Mouse (Mus musculus) G1E (cell line): ENCODE results near the gene Foxj2. TPM values are rescaled to one million over a fixed set of nuclear protein-coding genes. Genes with fewer than 3 reads are reported as not detected.
A peak's percentile ranks its signal among the peaks of the same experiment; 100 is the strongest.

Experiments used
- ATAC-seq: 2 replicates; pipeline ENCODE4 v1.8.0; 2016; ENCODE audit warnings: mild to moderate bottlenecking; ENCODE audit not compliant: insufficient number of reproducible peaks, poor library complexity, low FRiP score, severe bottlenecking; ENCODE audit errors: extremely low read depth
- DNase-seq: peaks from one replicate; pipeline ENCODE4 v3.0.0; 2012; ENCODE audit warnings: low spot score
- H3K27me3 ChIP-seq: 2 replicates; pipeline ENCODE4 v1.6.1; 2012; ENCODE audit warnings: mild to moderate bottlenecking, low read length, inconsistent platforms; ENCODE audit not compliant: insufficient read depth
- H3K36me3 ChIP-seq: replicated peaks from 2 replicates; pipeline ENCODE3; 2012; ENCODE audit warnings: mild to moderate bottlenecking, inconsistent platforms
- H3K4me1 ChIP-seq: 2 replicates; pipeline ENCODE4 v1.6.1; 2012; ENCODE audit warnings: low read depth, low read length, inconsistent platforms, mixed read lengths; ENCODE audit not compliant: insufficient read depth
- H3K4me3 ChIP-seq: 2 replicates; pipeline ENCODE4 v1.5.1; 2012; ENCODE audit warnings: low read depth, mild to moderate bottlenecking, inconsistent platforms, low read length, moderate library complexity, mixed read lengths
- H3K9me3 ChIP-seq: replicated peaks from 2 replicates; pipeline ENCODE4 v1.6.1; 2012; ENCODE audit warnings: inconsistent platforms
- CTCF ChIP-seq: IDR thresholded peaks from 2 replicates; pipeline ENCODE4 v1.5.1; 2012; ENCODE audit warnings: low read depth, low read length, inconsistent platforms, mixed read lengths
- GATA1 ChIP-seq: IDR thresholded peaks from 2 replicates; pipeline ENCODE4 v1.6.1; 2012; ENCODE audit warnings: borderline replicate concordance, low read length, inconsistent platforms, mixed read lengths
- GATA2 ChIP-seq: IDR thresholded peaks from 2 replicates; pipeline ENCODE4 v1.6.1; 2012; ENCODE audit warnings: low read depth, low read length, inconsistent platforms, borderline replicate concordance
- POLR2AphosphoS5 ChIP-seq: IDR thresholded peaks from 2 replicates; pipeline ENCODE4 v1.6.1; 2012; ENCODE audit warnings: low read depth, low read length, inconsistent platforms; ENCODE audit not compliant: insufficient replicate concordance
- TAL1 ChIP-seq: conservative IDR thresholded peaks from 2 replicates; pipeline ENCODE4 v1.6.1; 2012; ENCODE audit warnings: low read depth, low read length, inconsistent platforms, mixed read lengths
- polyA plus RNA-seq: library from polyadenylated mRNA; stranded (reverse); fragments of >175 nt; gene quantifications from 2 replicates; pipeline ENCODE4 v1.2.3, GENCODE M21; 2012
- total RNA-seq, 2 experiments: library from RNA; stranded (forward) in 1 of 2; stranded (reverse) in 1 of 2; fragments of 200-1000 nt in 1 of 2; fragments of >200 nt in 1 of 2; fragmentation: Nextera tagmentation in 1 of 2; gene quantifications; 2 replicates each; pipeline ENCODE4 v1.2.3; 2014 to 2017

Foxj2 gene
- total and polyA plus RNA-seq, 3 experiments, result 3.9 to 27.8 (median 18.6) TPM

DNA sequence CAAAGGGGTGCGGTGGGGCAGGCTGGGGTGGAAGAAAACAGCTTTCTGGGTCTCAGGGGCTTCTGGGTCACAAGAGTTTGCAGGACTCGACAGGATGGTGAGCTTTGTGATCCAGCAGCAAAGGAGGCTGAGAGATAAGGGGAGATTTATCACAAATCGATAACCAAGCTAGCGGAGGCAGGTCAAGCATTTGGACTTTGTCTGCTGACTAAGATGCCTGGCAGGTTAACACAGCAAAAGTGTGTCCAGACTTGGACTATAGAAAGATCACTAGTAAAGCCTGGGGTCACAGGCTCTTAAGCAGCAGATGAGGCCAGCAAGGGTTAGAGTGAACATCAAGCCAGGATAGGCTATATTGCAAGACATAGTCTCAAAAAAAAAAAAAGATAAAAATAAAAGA, 38.5 kb upstream of the Foxj2 start:
- H3K36me3 ChIP-seq, result no peaks in the 10 kb centered on the region
- H3K27me3 ChIP-seq, result no peaks in the 10 kb centered on the region
- ATAC-seq (no peak), DNase-seq (no peak)
- TF ChIP-seq CTCF (no peak), TAL1 (no peak), POLR2AphosphoS5 (no peak), GATA1 (no peak)
- 0 out of 2 replicates have a peak, but pooled peaks cover 5% of the 10 kb centered on the region for H3K4me1 ChIP-seq
- H3K4me3 ChIP-seq, result no peak overlapping the region
- no peaks in the 10 kb centered on the region for H3K9me3 ChIP-seq

- H3K4me3 ChIP-seq, result no peak overlapping the region
- no peak for ATAC-seq
Observed at GRCm38 (mm10) chr6:122782164-122782563, 37.5 kb upstream of the Foxj2 start.

DNA sequence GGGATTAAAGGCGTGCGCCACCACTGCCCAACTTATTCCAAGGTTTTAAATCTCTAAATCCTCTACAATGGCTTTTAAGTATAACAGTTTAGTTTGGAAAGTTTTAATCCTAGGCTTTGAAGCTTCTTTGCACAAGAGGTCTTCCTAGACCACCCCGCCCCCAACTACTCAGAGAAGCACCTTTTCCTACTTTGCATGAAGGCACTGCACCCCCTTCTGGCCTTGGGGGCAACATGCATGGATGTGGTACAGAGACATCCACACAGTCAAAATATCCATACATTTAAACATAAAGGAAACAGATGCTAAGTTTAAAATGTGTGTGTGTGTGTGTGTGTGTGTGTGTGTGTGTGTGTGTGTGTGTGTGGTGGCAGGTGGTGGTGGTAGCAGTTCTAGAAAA, 34.8 kb upstream of the Foxj2 start:
- DNase-seq (no peak), ATAC-seq (no peak)
- H3K27me3 ChIP-seq, result no peaks in the 10 kb centered on the region
- H3K4me3 ChIP-seq, result no peak overlapping the region
- H3K36me3 ChIP-seq, result no peaks in the 10 kb centered on the region
- 0 out of 2 replicates have a peak, but pooled peaks cover 5% of the 10 kb centered on the region for H3K4me1 ChIP-seq
- no peaks in the 10 kb centered on the region for H3K9me3 ChIP-seq
- TF ChIP-seq TAL1, result no peak

More at GRCm38 (mm10) chr6:122782164-122782563, 37.5 kb upstream of the Foxj2 start:
- H3K4me1 ChIP-seq, result 0 out of 2 replicates have a peak, but pooled peaks cover 5% of the 10 kb centered on the region
- no peaks in the 10 kb centered on the region for H3K27me3 ChIP-seq
- TF ChIP-seq GATA1, result no peak
- TF ChIP-seq TAL1, result no peak
- no peak for TF ChIP-seq GATA2
- TF ChIP-seq CTCF, result no peak
- TF ChIP-seq POLR2AphosphoS5, result no peak
- H3K9me3 ChIP-seq, result no peaks in the 10 kb centered on the region
- no peaks in the 10 kb centered on the region for H3K36me3 ChIP-seq
- DNase-seq, result no peak

DNA sequence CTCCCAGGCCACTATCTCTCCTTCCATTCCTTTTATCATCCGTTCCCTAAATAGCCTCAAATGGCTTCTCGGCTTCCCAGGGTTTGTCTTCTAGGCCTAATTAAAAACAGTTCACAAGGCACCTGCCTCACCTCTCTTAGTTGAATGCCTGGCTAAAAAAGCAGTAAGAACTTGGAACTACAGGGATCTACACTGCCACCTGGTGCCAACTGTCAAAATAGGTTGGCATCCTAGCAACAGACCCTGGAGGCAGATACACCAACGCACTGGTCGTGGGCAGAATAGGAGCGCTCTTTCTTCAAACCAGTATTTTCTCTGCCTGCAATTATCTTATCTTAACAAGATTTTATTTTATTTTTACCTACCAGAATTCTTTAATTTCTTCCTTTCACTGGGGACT, 33.4 kb upstream of the Foxj2 start:
- peak; percentile 52 for ATAC-seq
- no peak for DNase-seq
- no peaks in the 10 kb centered on the region for H3K9me3 ChIP-seq
- no peaks in the 10 kb centered on the region for H3K36me3 ChIP-seq
- 0 out of 2 replicates have a peak, but pooled peaks cover 5% of the 10 kb centered on the region for H3K4me1 ChIP-seq
- TF ChIP-seq CTCF (no peak), POLR2AphosphoS5 (no peak), GATA1 (no peak), TAL1 (no peak), GATA2 (no peak)
- H3K4me3 ChIP-seq, result no peak overlapping the region
- no peaks in the 10 kb centered on the region for H3K27me3 ChIP-seq

DNA sequence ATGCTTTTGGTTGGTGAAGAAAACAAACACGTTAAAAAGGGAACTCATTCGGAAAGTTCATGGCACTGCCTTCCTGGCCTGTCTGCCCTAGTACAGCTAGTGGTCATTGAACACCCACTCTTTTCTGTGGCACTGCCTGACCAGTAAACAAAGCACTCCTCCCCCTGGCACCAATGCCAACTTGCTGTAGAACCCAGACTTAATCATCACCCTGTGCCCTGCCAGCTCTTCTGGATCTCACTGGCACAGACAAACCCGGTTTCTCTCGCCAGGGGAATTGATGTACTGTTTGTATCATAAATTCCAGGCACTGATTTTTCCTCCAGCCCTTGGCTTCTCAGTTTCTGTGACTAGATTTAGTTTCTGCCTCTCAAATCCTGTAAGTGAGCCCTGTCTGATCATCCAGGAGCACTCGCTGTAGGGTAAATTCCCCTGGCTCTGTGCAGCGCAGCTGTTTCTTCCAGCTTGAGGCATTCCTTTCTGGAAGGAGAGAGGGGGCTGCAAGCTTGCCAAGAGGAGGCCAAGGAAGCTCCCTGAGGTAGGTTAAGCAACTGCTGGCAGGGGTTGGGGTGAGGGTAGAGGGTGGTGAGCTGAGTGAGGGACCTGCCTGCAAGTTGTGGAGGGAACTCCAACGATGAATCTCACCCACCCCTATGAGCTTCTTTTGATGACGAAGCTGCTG, 24.3 kb upstream of the Foxj2 start:
- H3K36me3 ChIP-seq, result no peaks in the 10 kb centered on the region
- TF ChIP-seq CTCF (no peak), GATA2 (no peak), GATA1 (no peak), POLR2AphosphoS5 (no peak), TAL1 (no peak)

DNA sequence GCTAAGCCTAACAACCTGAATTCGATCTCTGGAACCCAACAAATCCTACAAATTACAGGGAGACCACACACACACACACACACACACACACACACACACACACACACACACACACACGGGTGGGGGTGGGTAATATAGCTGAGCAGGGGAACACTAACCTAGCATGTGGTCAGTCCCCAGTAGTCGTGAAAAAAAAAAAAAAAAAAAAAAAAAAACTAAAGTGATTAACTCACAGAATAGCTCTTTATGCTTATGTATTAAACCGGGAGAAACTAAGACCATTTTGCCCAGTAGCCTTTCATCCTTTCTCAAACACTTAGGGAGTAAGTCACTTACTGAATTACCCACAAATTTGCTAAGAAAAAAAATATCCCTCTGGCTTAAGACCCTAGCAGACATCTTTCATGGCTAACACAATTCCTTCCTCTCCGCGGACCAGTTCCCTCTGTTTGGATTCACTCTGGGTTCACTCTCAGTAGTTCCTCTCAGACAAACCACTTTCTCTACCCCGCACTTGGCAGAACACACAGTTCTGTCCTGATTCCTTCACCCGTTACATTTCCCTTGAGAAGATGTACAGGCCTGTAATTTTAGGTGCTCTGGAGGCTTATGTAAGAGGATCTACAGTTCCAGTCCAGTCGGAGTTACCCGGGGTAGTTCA, 18.9 kb upstream of the Foxj2 start:
- 0 out of 2 replicates have a peak, but pooled peaks cover 6% of the 10 kb centered on the region for H3K4me1 ChIP-seq
- ATAC-seq (no peak), DNase-seq (no peak)
- no peaks in the 10 kb centered on the region for H3K36me3 ChIP-seq
- peaks cover 8% of the 10 kb centered on the region; the same call in 1 of the 2 replicates for H3K27me3 ChIP-seq
- no peak overlapping the region for H3K4me3 ChIP-seq
- H3K9me3 ChIP-seq, result no peaks in the 10 kb centered on the region
- no peak for TF ChIP-seq TAL1
- no peak for TF ChIP-seq GATA2
- TF ChIP-seq POLR2AphosphoS5, result no peak
- TF ChIP-seq GATA1, result no peak
- no peak for TF ChIP-seq CTCF

More for the DNA sequence above, 24.3 kb upstream of the Foxj2 start:
- H3K9me3 ChIP-seq, result no peaks in the 10 kb centered on the region
- no peaks in the 10 kb centered on the region for H3K27me3 ChIP-seq
- ATAC-seq (no peak), DNase-seq (no peak)
- H3K4me1 ChIP-seq, result no peaks in the 10 kb centered on the region
- H3K4me3 ChIP-seq, result no peak overlapping the region
